Mouse (Mus musculus) neural tube, embryonic 12.5 days (tissue): ENCODE measurements around the gene Cd163. TPM values are rescaled to one million over a fixed set of nuclear protein-coding genes. Genes with fewer than 3 reads are reported as not detected.

ENCODE experiments used
- ATAC-seq: fragments of 200-750 bp; cut with Nextera tagmentation; 2 replicates; pipeline ENCODE4 v1.8.0; 2017; ENCODE audit warnings: low read depth, mild to moderate bottlenecking, moderate TSS enrichment, moderate library complexity; ENCODE audit not compliant: low FRiP score
- H3K27ac ChIP-seq: fragments of 300-500 bp; sonication (generic); 2 replicates; pipeline ENCODE4 v1.5.1; 2016
- H3K27me3 ChIP-seq: fragments of 300-500 bp; sonication (generic); replicated peaks from 2 replicates; pipeline ENCODE4 v1.6.1; 2016; ENCODE audit warnings: mild to moderate bottlenecking
- H3K36me3 ChIP-seq: fragments of 300-500 bp; sonication (generic); 2 replicates; pipeline ENCODE4 v1.6.1; 2016; ENCODE audit warnings: mild to moderate bottlenecking
- H3K4me1 ChIP-seq: fragments of 300-500 bp; sonication (generic); 2 replicates; pipeline ENCODE4 v1.6.1; 2016
- H3K4me2 ChIP-seq: fragments of 300-500 bp; sonication (generic); replicated peaks from 2 replicates; pipeline ENCODE4 v1.6.1; 2016; ENCODE audit warnings: mild to moderate bottlenecking
- H3K4me3 ChIP-seq: fragments of 300-500 bp; sonication (generic); 2 replicates; pipeline ENCODE4 v1.5.1; 2016
- H3K9ac ChIP-seq: fragments of 300-500 bp; sonication (generic); 2 replicates; pipeline ENCODE4 v1.6.1; 2016; ENCODE audit warnings: mild to moderate bottlenecking
- H3K9me3 ChIP-seq: fragments of 300-500 bp; sonication (generic); 2 replicates; pipeline ENCODE4 v1.6.1; 2016; ENCODE audit warnings: mild to moderate bottlenecking
- WGBS: fragments of 180-500 bp; shearing (Covaris S2); methylation state at CpG from one replicate; pipeline ENCODE4 v1.1.7; 2016; 5-methylcytosine and 5-hydroxymethylcytosine counted together
- polyA plus RNA-seq: library from polyadenylated mRNA; unstranded; fragments of >200 nt; fragmentation: Nextera tagmentation; extraction: Ambion mirVana; gene quantifications from 2 replicates; pipeline ENCODE4 v1.2.1, GENCODE M21; 2016

The Cd163 gene
- polyA plus RNA-seq, 1 experiment from 2014 or later: not detected

DNA sequence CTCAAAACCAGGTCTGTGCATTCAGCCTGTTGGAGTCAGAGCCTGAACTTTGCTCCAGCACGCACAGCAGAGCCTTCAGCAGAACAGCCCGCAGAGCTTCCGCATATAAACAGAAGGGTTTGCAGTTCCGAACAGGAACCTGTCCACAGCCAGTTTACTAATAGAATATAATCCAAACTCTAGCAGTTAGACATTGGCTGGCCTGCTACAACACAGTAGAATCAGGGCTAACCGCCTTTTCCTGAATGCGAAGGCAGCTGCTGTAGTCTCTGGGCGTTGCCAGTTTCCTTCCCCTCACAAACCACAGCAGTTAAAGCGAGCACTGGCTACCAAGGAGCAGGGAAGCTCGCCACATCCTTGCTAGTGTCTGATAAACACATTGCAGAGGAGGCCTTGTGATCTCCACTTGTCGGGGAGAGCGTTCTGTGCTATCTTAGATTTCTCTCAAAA is 71.0 kb downstream of the Cd163 start:
- ATAC-seq: no peak
- WGBS: 87% methylated on average over 11 of the region's 11 CpGs
- Histone ChIP-seq H3K27me3 (no peaks in the 10 kb centered on the region), H3K4me2 (no peak overlapping the region), H3K36me3 (no peaks in the 10 kb centered on the region), H3K4me1 (no peaks in the 10 kb centered on the region), H3K9ac (no peak overlapping the region), H3K27ac (no peak overlapping the region), H3K9me3 (no peaks in the 10 kb centered on the region), H3K4me3 (no peak overlapping the region)

DNA sequence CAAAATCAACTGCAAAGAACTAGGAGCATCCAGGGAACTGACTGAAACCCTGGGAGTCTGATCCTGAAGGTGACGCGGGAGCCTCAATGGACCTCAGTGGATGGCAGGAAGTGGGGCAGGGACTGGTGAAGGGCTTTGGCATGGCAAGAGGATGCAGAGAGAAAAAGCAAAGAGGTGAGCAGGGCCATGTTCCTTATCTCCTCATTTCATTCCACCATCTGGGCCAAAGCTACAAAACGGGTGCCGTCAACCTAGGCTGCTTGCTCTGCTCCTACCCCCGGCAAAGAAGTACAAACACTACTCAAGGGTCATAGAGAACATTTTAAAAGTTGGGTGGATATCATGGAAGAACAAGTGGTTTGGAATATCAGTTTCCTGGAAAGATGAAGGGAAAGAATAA is 71.9 kb downstream of the Cd163 start:
- Histone ChIP-seq H3K4me2 (no peak overlapping the region), H3K4me3 (no peak overlapping the region), H3K9me3 (no peaks in the 10 kb centered on the region), H3K27me3 (no peaks in the 10 kb centered on the region), H3K4me1 (no peaks in the 10 kb centered on the region), H3K27ac (no peak overlapping the region), H3K9ac (no peak overlapping the region), H3K36me3 (no peaks in the 10 kb centered on the region)
- 88% methylated on average over 5 of the region's 5 CpGs for WGBS
- no peak for ATAC-seq

DNA sequence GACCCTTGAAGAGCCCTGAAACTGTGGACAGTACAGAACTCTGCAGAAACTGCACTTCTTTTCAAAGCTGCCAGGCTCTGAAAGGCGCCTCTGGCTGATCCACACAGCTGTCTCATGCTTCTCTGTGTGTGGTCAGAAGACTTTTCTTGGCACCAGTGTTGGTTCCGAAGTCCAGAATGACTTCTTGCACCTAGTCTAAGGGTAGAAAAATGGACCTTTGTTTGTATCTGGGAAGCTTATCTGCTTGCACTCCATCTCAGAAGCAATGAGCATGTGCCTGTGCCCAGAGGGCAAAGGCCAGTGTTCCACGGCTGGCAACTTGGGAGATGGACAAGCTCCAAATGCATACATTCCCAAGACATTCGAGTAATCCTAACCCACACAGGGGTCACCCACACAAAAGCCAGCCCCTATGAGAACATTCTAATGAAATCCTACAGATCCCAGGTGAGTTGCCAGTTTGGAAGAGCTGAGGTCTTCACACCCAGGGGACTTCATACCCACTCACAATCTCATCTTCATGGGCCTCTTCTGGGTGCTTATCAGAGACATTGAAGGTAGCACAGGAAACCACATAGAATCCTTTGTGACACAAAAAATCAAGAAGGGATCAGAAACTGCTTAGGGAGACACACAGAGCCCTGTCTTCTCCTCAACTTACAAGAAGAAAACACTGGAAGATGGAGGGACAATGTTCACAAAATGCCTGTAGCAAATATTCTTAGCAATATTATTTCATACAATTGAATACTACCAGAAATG is 73.2 kb downstream of the Cd163 start:
- Histone ChIP-seq H3K4me3 (no peak overlapping the region), H3K9ac (no peak overlapping the region), H3K27ac (no peak overlapping the region), H3K9me3 (no peaks in the 10 kb centered on the region), H3K4me2 (no peak overlapping the region), H3K36me3 (no peaks in the 10 kb centered on the region), H3K27me3 (no peaks in the 10 kb centered on the region), H3K4me1 (no peaks in the 10 kb centered on the region)
- ATAC-seq: no peak
- WGBS: 81% methylated on average over 4 of the region's 4 CpGs

DNA sequence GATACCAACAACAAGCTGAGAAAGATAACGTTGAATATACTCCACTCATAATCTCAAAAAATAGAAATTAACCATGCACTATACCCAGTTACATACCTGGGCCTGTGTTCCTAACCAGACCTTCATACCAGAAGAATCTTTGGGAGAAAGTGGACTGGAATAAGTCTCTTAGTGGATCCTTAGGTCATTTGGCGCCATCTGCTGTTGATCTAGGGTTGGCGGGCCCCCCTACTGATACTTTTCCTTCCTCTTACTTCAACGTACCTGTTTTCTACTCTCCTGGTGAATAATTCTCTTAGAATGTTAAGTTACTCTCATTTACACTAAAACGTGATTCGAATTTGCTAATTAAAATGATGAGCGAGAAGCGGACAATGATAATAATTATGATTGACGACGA is 74.9 kb downstream of the Cd163 start:
- ATAC-seq: no peak

More for the DNA sequence above, 74.9 kb downstream of the Cd163 start:
- WGBS: 33% methylated on average over 10 of the region's 10 CpGs
- H3K9ac ChIP-seq: no peak overlapping the region
- no peak overlapping the region for H3K4me3 ChIP-seq
- H3K27ac ChIP-seq: no peak overlapping the region
- no peak overlapping the region for H3K4me2 ChIP-seq
- no peaks in the 10 kb centered on the region for H3K36me3 ChIP-seq
- H3K27me3 ChIP-seq: no peaks in the 10 kb centered on the region
- H3K9me3 ChIP-seq: no peaks in the 10 kb centered on the region
- no peaks in the 10 kb centered on the region for H3K4me1 ChIP-seq

Other genes with a start within 250 kb of the Cd163 start
- gene Vmn2r27, start 72.8 kb upstream of the Cd163 start, polyA plus RNA-seq: not detected in 2 replicates
- gene Pex5, start 110.4 kb downstream of the Cd163 start, polyA plus RNA-seq: 69.4 and 70.3 TPM in 2 replicates
- gene Clstn3, start 160.1 kb downstream of the Cd163 start, polyA plus RNA-seq: 39.7 and 41.2 TPM in 2 replicates
- gene C1rl, start 188.5 kb downstream of the Cd163 start, polyA plus RNA-seq: 0.19 and 0.22 TPM in 2 replicates
- 0.06 and 0.28 TPM in 2 replicates for gene C1ra, start 207.7 kb downstream of the Cd163 start, polyA plus RNA-seq
- gene C1s1, start 237.7 kb downstream of the Cd163 start, polyA plus RNA-seq: 0.34 and 0.42 TPM in 2 replicates